Mouse (Mus musculus) leukemia stem cell, adult 10-12 weeks (primary cell): Measurements from ENCODE around the gene H2-Eb1. TPM values are rescaled to one million over a fixed set of nuclear protein-coding genes. Genes with fewer than 3 reads are reported as not detected.

ENCODE experiments used
- polyA plus RNA-seq: library from polyadenylated mRNA; stranded (reverse); fragments of >175 nt; gene quantifications from 2 replicates; pipeline ENCODE4 v1.2.3, GENCODE M21; 2012; ENCODE audit warnings: low replicate concordance

The H2-Eb1 gene
- polyA plus RNA-seq = 27.3 and 40.7 TPM in 2 replicates

GRCm38 (mm10) chr17:34305380-34306030 lies at the start of gene H2-Eb1:
Gene H2-Eb1, plus strand, starts transcription at chr17:34305867.

DNA sequence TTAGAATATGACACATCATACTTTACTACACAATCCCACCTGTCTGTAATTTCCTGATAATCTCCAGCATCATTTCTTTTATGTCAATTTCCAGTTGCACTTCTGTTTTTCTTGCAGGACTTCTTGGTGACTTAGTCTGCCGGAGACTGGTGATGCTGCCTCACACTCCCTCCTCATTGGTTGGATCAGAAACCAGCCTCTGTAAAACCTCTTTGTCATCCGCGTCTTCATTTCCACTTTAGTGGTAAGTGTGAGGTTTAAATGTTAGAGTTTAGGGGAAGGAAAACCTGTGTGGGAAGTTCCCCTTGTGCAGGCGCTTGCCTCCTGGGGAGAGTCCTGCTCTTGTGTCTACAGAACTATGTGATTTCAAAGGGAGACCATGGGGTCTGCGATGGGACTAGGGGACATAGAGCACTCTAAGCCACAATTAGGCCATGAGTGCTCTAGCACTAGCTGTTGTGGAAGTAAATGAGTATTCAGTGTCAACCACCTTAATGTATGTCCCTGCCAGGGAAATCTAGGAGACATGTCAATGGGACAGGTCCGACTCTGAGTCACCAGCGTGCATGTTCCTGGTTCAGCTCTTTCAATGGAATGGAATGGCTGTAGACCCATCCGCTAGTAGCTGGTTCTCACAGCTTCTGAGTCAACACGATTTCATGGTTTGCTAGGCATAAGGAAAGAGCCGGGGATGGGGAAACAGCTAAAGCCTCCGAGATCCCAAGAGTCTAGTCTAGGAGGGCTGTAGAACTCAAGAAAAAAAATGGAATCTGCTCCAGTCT lies 47.9 kb upstream of the H2-Eb1 start, which contains the start of gene H2-Ab1:
H2-Ab1 (plus strand) TSS at position 96 of the 782 bp plus-strand sequence.

GRCm38 (mm10) chr17:34287648-34288047 lies 18.0 kb upstream of the H2-Eb1 start, which contains the start of gene H2-Aa:
Gene H2-Aa, minus strand, starts transcription at chr17:34287823.

DNA sequence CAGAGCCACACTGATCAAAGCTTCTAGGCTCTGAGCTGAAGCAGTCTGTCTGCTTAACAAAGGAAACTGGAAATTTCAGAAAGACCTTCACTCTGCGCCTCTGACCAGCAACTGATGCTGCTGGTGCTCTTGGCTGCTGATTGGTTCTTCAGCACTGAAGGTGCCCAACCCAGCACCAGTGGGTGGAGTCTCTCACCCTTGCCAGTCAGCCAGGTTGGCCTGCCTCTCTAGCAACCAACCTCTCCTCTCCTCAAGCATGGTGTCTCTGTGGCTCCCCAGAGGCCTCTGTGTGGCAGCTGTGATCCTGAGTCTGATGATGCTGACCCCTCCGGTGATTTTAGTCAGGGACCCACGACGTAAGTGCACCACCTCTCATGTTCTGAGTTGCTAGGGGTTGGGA lies 19.8 kb downstream of the H2-Eb1 start, which contains the start of gene H2-Eb2:
H2-Eb2 (plus strand) TSS at position 230 of the 400 bp plus-strand sequence.

DNA sequence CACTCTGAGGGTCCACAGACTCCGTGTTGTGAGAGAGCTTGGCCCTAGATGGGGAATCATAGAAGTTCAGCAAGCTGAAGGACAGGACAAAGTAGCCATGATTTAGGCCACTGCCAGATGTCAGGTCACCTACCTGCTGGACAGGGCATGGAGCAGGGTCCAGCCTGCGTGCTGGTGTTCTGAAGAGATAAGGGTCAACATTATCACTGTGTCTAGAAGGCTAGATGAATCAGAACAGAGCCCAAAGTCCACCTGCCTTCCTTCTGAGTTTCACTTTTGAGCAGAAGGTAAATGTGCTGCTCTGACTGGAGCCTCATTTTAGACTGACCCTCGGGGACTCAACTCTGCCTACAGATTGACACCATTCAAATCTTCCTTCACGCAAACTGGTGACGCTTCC lies 48.9 kb downstream of the H2-Eb1 start, which contains the start of gene Btnl2:
Btnl2 (plus strand) TSS at position 284 of the 400 bp plus-strand sequence.

Other genes starting within 250 kb of the H2-Eb1 start
- 9.6 and 71.7 TPM in 2 replicates for gene H2-Oa, start 213.5 kb upstream of the H2-Eb1 start, polyA plus RNA-seq
- gene H2-DMa, start 186.3 kb upstream of the H2-Eb1 start, polyA plus RNA-seq = 29.6 and 120 TPM in 2 replicates
- gene Brd2, start 183.2 kb upstream of the H2-Eb1 start, polyA plus RNA-seq = 446 and 549 TPM in 2 replicates
- 73.6 and 78.6 TPM in 2 replicates for gene H2-DMb2, start 162.6 kb upstream of the H2-Eb1 start, polyA plus RNA-seq
- gene H2-DMb1, start 152.8 kb upstream of the H2-Eb1 start, polyA plus RNA-seq = 2.3 and 4.0 TPM in 2 replicates
- 20.7 and 59.1 TPM in 2 replicates for gene Tap1, start 118.3 kb upstream of the H2-Eb1 start, polyA plus RNA-seq
- 14.5 and 26.2 TPM in 2 replicates for gene Psmb9, start 118.1 kb upstream of the H2-Eb1 start, polyA plus RNA-seq
- 66.5 and 100 TPM in 2 replicates for gene Psmb8, start 108.1 kb upstream of the H2-Eb1 start, polyA plus RNA-seq
- gene Tap2, start 102.3 kb upstream of the H2-Eb1 start, polyA plus RNA-seq = 95.0 and 101 TPM in 2 replicates
- 5.9 and 8.8 TPM in 2 replicates for gene H2-Ob, start 67.0 kb upstream of the H2-Eb1 start, polyA plus RNA-seq
- 211 and 1,423 TPM in 2 replicates for gene H2-Ab1, start 48.2 kb upstream of the H2-Eb1 start, polyA plus RNA-seq
- 8.9 and 82.4 TPM in 2 replicates for gene H2-Aa, start 18.0 kb upstream of the H2-Eb1 start, polyA plus RNA-seq
- gene H2-Eb2, start 19.8 kb downstream of the H2-Eb1 start, polyA plus RNA-seq = 0.07 and 0.10 TPM in 2 replicates
- gene Btnl2, start 49.0 kb downstream of the H2-Eb1 start, polyA plus RNA-seq = 0.58 and 0.80 TPM in 2 replicates
- gene Btnl1, start 71.3 kb downstream of the H2-Eb1 start, polyA plus RNA-seq = not detected in 2 replicates
- gene BC051142, start 93.0 kb downstream of the H2-Eb1 start, polyA plus RNA-seq = not detected in 2 replicates
- gene Btnl4, start 171.5 kb downstream of the H2-Eb1 start, polyA plus RNA-seq = not detected in 2 replicates
- gene Btnl6, start 211.5 kb downstream of the H2-Eb1 start, polyA plus RNA-seq = not detected in 2 replicates